Mouse (Mus musculus) bone marrow, adult 2 months (tissue): ENCODE results near the gene Tgfbr3l.

Experiments used
- CTCF ChIP-seq: fragments of 200-500 bp; IDR thresholded peaks from 2 replicates; pipeline ENCODE4 v1.5.1; 2011; ENCODE audit warnings: low read length, control low read depth; ENCODE audit not compliant: control insufficient read depth, insufficient read depth
- POLR2A ChIP-seq: fragments of 200-500 bp; IDR thresholded peaks from 2 replicates; pipeline ENCODE4 v1.6.1; 2011; ENCODE audit warnings: low read depth, mild to moderate bottlenecking, control low read depth, low read length, borderline replicate concordance; ENCODE audit not compliant: control insufficient read depth

DNA sequence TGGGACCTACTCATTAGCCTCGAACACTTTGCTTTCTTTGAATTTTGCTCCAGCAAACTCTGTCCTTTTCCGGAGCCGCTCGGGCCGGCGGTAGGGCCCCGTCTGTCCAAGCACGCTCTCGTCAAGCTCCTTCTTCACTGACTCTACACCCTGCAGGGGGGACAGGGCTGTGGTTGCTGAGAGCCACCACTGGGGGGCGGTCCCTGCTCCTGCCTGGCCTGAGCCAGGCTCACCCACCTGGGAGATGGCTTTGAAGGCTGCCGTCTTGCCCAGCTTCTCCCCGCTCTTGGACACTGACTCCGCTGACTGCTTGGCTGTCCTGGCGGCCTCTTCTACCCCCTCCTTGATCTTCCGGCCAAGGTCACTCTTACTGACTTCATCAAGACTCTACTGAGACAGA lies 19.6 kb downstream of the Tgfbr3l start:
- TF ChIP-seq CTCF (peak; percentile 44; the same call in 1 of the 2 replicates), POLR2A (no peak)
